Mouse (Mus musculus): Measurements from ENCODE around the gene Ankrd54.

DNA sequence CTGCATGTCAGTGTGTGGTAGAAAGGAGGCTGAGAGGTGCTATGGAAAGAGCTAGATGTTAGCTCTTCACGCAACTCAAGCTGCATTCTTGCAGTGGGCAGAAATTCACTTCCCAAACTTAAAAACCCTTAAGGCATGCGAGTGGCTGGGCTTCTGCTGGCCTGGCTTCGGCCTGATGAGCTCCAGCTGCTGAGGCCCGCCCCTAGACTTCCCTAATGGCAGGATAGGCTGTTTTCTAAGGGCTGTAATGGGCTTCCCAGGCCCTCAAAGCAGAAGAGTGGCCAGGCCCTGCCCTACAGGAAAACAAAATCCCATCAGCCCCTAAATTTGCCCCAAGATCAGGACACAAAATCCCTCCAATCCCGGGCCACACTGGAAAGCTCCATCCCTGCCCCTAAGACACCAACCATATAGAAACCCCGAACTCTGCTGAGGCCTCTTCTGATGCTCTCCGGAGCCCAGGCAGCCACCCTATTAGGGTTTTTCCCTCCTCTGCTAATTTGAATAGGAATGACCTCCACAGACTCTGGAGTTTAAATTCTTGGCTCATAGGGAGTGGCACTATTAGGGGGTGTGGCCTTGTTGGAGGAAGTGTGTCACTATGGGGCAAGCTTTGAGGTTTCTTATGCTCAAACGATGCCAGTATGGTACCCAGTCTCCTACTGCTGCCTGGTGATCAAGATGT, 2.5 kb upstream of the Ankrd54 start:
- TF ChIP-seq CTCF (IDR thresholded peaks at IDR 0.05; ENCODE audit: low read depth) (no peak), EP300 (IDR thresholded peaks at IDR 0.05; ENCODE audit: low read depth) (no peak)

All from heart, postnatal 0 days (tissue).